Mouse (Mus musculus) intestine, embryonic 14.5 days (tissue): ENCODE measurements around the gene Plcb4. TPM values are rescaled to one million over a fixed set of nuclear protein-coding genes. Genes with fewer than 3 reads are reported as not detected.

Experiments used
- ATAC-seq: fragments of 200-750 bp; cut with Nextera tagmentation; replicated peaks from 2 replicates; pipeline ENCODE4 v1.8.0; 2017; ENCODE audit warnings: low read depth, moderate number of reproducible peaks, moderate TSS enrichment, moderate library complexity; ENCODE audit not compliant: low FRiP score, low TSS enrichment
- DNase-seq: peaks from one replicate; pipeline ENCODE4 v3.0.0-alpha.2; 2018; ENCODE audit warnings: low spot score
- H3K27ac ChIP-seq: fragments of 300-500 bp; sonication (generic); 2 replicates; pipeline ENCODE4 v1.5.1; 2014; ENCODE audit warnings: low read depth, mild to moderate bottlenecking, control low read depth
- H3K27me3 ChIP-seq: fragments of 300-500 bp; sonication (generic); replicated peaks from 2 replicates; pipeline ENCODE4 v1.6.1; 2014; ENCODE audit warnings: low read length, control low read depth; ENCODE audit not compliant: control insufficient read depth, insufficient read depth
- H3K36me3 ChIP-seq: fragments of 300-500 bp; sonication (generic); 2 replicates; pipeline ENCODE4 v1.6.1; 2014; ENCODE audit warnings: low read length, control low read depth; ENCODE audit not compliant: control insufficient read depth, insufficient read depth
- H3K4me1 ChIP-seq: fragments of 300-500 bp; sonication (generic); replicated peaks from 2 replicates; pipeline ENCODE4 v1.6.1; 2014; ENCODE audit warnings: low read length, control low read depth, mixed read lengths; ENCODE audit not compliant: control insufficient read depth, insufficient read depth
- H3K4me2 ChIP-seq: fragments of 300-500 bp; sonication (generic); 2 replicates; pipeline ENCODE4 v1.6.1; 2014; ENCODE audit warnings: low read length
- H3K4me3 ChIP-seq: fragments of 300-500 bp; sonication (generic); 2 replicates; pipeline ENCODE4 v1.5.1; 2014; ENCODE audit warnings: low read depth, low read length, control low read depth, mixed read lengths
- H3K9ac ChIP-seq: fragments of 300-500 bp; sonication (generic); 2 replicates; pipeline ENCODE4 v1.6.1; 2014; ENCODE audit warnings: mild to moderate bottlenecking, low read length
- H3K9me3 ChIP-seq: fragments of 300-500 bp; sonication (generic); 2 replicates; pipeline ENCODE4 v1.6.1; 2016; ENCODE audit warnings: low read length, control low read depth; ENCODE audit not compliant: control insufficient read depth
- WGBS: fragments of 180-500 bp; shearing (Covaris S2); extraction: QIAGEN DNeasy Blood & Tissue Kit; methylation state at CpG from one replicate; pipeline ENCODE4 v1.1.7; 2014; 5-methylcytosine and 5-hydroxymethylcytosine counted together
- polyA plus RNA-seq: library from polyadenylated mRNA; unstranded; fragments of >200 nt; fragmentation: Nextera tagmentation; extraction: Ambion mirVana; gene quantifications from 2 replicates; pipeline ENCODE4 v1.2.1, GENCODE M21; 2014

Plcb4 gene
- polyA plus RNA-seq, 1 experiment from 2014 or later: 19.4 TPM

- ATAC-seq (peak; percentile 77), DNase-seq (no peak)
- no peak overlapping the region for H3K27ac ChIP-seq
- no peaks in the 10 kb centered on the region for H3K36me3 ChIP-seq
- H3K4me2 ChIP-seq: no peak overlapping the region
- H3K4me3 ChIP-seq: no peak overlapping the region
- no peaks in the 10 kb centered on the region for H3K27me3 ChIP-seq
- H3K9ac ChIP-seq: no peak overlapping the region
- WGBS: 76% methylated on average over 6 of the region's 6 CpGs
- H3K9me3 ChIP-seq: no peaks in the 10 kb centered on the region
- peaks cover 10% of the 10 kb centered on the region; the same call in 1 of the 2 replicates for H3K4me1 ChIP-seq
Observed at GRCm38 (mm10) chr2:135766471-135767063, 107.8 kb downstream of the Plcb4 start.

- no peak for ATAC-seq
- no peak overlapping the region for H3K27ac ChIP-seq
- H3K27me3 ChIP-seq: no peaks in the 10 kb centered on the region
- no peak for DNase-seq
- peaks cover 10% of the 10 kb centered on the region; the same call in 1 of the 2 replicates for H3K4me1 ChIP-seq
- no peaks in the 10 kb centered on the region for H3K36me3 ChIP-seq
- 86% methylated on average over 5 of the region's 5 CpGs for WGBS
- no peak overlapping the region for H3K4me3 ChIP-seq
- no peaks in the 10 kb centered on the region for H3K9me3 ChIP-seq
- H3K4me2 ChIP-seq: no peak overlapping the region
- H3K9ac ChIP-seq: no peak overlapping the region
Observed at GRCm38 (mm10) chr2:135767535-135767934, 108.7 kb downstream of the Plcb4 start.

- no peaks in the 10 kb centered on the region for H3K36me3 ChIP-seq
- 68% methylated on average over 8 of the region's 8 CpGs for WGBS
- no peak overlapping the region for H3K4me3 ChIP-seq
- DNase-seq (no peak), ATAC-seq (no peak)
- peaks cover 5% of the 10 kb centered on the region for H3K4me1 ChIP-seq
- H3K4me2 ChIP-seq: no peak overlapping the region
- no peak overlapping the region for H3K9ac ChIP-seq
- no peaks in the 10 kb centered on the region for H3K9me3 ChIP-seq
- no peak overlapping the region for H3K27ac ChIP-seq
- H3K27me3 ChIP-seq: no peaks in the 10 kb centered on the region
Observed at GRCm38 (mm10) chr2:135769701-135770100, 110.9 kb downstream of the Plcb4 start.

- no peaks in the 10 kb centered on the region for H3K9me3 ChIP-seq
- DNase-seq: no peak
- ATAC-seq: no peak
Observed at GRCm38 (mm10) chr2:135770226-135770625, 111.4 kb downstream of the Plcb4 start.

GRCm38 (mm10) chr2:135773194-135773972, 114.6 kb downstream of the Plcb4 start:
- no peak overlapping the region for H3K4me3 ChIP-seq
- no peaks in the 10 kb centered on the region for H3K9me3 ChIP-seq
- peak; percentile 86 for ATAC-seq
- no peaks in the 10 kb centered on the region for H3K36me3 ChIP-seq
- DNase-seq: no peak
- 48% methylated on average over 10 of the region's 10 CpGs for WGBS
- peaks cover 5% of the 10 kb centered on the region; the same call in 1 of the 2 replicates for H3K4me1 ChIP-seq
- H3K4me2 ChIP-seq: no peak overlapping the region
- H3K27me3 ChIP-seq: no peaks in the 10 kb centered on the region
- no peak overlapping the region for H3K9ac ChIP-seq
- no peak overlapping the region for H3K27ac ChIP-seq

More at GRCm38 (mm10) chr2:135770226-135770625, 111.4 kb downstream of the Plcb4 start:
- Histone ChIP-seq H3K27me3 (no peaks in the 10 kb centered on the region), H3K36me3 (no peaks in the 10 kb centered on the region), H3K4me2 (no peak overlapping the region), H3K4me3 (no peak overlapping the region), H3K27ac (no peak overlapping the region), H3K4me1 (peaks cover 5% of the 10 kb centered on the region), H3K9ac (no peak overlapping the region)
- 93% methylated on average over 9 of the region's 9 CpGs for WGBS

GRCm38 (mm10) chr2:135775026-135775425, 116.2 kb downstream of the Plcb4 start:
- no peaks in the 10 kb centered on the region for H3K36me3 ChIP-seq
- no peak overlapping the region for H3K4me3 ChIP-seq
- ATAC-seq: no peak
- WGBS: 67% methylated on average over 4 of the region's 4 CpGs
- H3K4me2 ChIP-seq: no peak overlapping the region
- DNase-seq: no peak
- no peaks in the 10 kb centered on the region for H3K27me3 ChIP-seq
- peaks cover under 1% of the 10 kb centered on the region; the same call in 1 of the 2 replicates for H3K4me1 ChIP-seq
- no peak overlapping the region for H3K27ac ChIP-seq
- no peak overlapping the region for H3K9ac ChIP-seq
- no peaks in the 10 kb centered on the region for H3K9me3 ChIP-seq

GRCm38 (mm10) chr2:135776131-135776775, 117.4 kb downstream of the Plcb4 start:
- Histone ChIP-seq H3K9me3 (no peaks in the 10 kb centered on the region), H3K4me1 (no peaks in the 10 kb centered on the region; the same call in 1 of the 2 replicates), H3K27me3 (no peaks in the 10 kb centered on the region), H3K9ac (no peak overlapping the region), H3K36me3 (no peaks in the 10 kb centered on the region), H3K4me2 (no peak overlapping the region), H3K27ac (no peak overlapping the region), H3K4me3 (no peak overlapping the region)
- DNase-seq (no peak), ATAC-seq (no peak)
- WGBS: 93% methylated on average over 4 of the region's 4 CpGs

GRCm38 (mm10) chr2:135781391-135781790, 122.6 kb downstream of the Plcb4 start:
- no peak for ATAC-seq
- Histone ChIP-seq H3K9me3 (0 out of 2 replicates have a peak, but pooled peaks cover 2% of the 10 kb centered on the region), H3K27me3 (no peaks in the 10 kb centered on the region), H3K9ac (no peak overlapping the region), H3K27ac (no peak overlapping the region), H3K4me2 (no peak overlapping the region), H3K4me3 (no peak overlapping the region), H3K36me3 (no peaks in the 10 kb centered on the region), H3K4me1 (no peaks in the 10 kb centered on the region)
- no peak for DNase-seq
- 74% methylated on average over 6 of the region's 6 CpGs for WGBS
